Mouse (Mus musculus): ENCODE results near the gene Csnk1d.

Gene Csnk1d

GRCm38 (mm10) chr11:120951731-120952730, 39.1 kb downstream of the Csnk1d start:
- no peak for DNase-seq

- DNase-seq: no peak
Measured at GRCm38 (mm10) chr11:120951237-120951636, 39.9 kb downstream of the Csnk1d start.

- DNase-seq: peak; percentile 67
Measured at GRCm38 (mm10) chr11:120950281-120951202, 40.6 kb downstream of the Csnk1d start.

GRCm38 (mm10) chr11:120949863-120950262, 41.3 kb downstream of the Csnk1d start:
- no peak for DNase-seq

GRCm38 (mm10) chr11:120948861-120949851, 42.0 kb downstream of the Csnk1d start:
- DNase-seq: peak; percentile 29

- DNase-seq: no peak
Measured at GRCm38 (mm10) chr11:120948328-120948727, 42.8 kb downstream of the Csnk1d start, which contains the start of gene Slc16a3. TSS of gene Slc16a3 (plus strand) at chr11:120948480.

GRCm38 (mm10) chr11:120945926-120946325, 45.2 kb downstream of the Csnk1d start:
- DNase-seq: no peak

GRCm38 (mm10) chr11:120945266-120945665, 45.9 kb downstream of the Csnk1d start:
- DNase-seq: no peak

GRCm38 (mm10) chr11:120940959-120941358, 50.2 kb downstream of the Csnk1d start:
- DNase-seq: no peak

GRCm38 (mm10) chr11:120939712-120940341, 51.3 kb downstream of the Csnk1d start:
- no peak for DNase-seq

- DNase-seq: no peak
Measured at GRCm38 (mm10) chr11:120938795-120939194, 52.3 kb downstream of the Csnk1d start.

DNA sequence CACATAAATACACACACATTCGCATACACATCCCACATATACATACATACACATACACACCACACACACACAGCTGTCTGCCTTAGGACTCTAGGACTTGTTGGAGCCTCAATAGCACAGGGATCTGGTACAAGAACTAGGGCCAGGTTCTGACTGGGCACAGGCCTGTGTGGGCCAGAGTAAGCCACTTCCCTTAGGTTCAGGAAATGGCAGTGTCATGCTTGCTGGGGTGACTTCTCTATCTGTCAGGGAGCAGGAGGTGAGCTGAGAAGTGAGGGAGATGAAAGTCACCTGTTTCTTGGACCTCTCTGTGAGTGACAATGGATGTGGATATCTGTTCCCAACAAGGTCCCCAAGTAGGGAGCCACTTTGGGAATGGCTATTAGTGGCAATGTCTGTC, 53.2 kb downstream of the Csnk1d start:
- DNase-seq: no peak

- DNase-seq: peak; percentile 87
Measured at GRCm38 (mm10) chr11:120932564-120933398, 58.3 kb downstream of the Csnk1d start, which contains the start of gene Ccdc57. TSS of gene Ccdc57 (minus strand) at chr11:120932872.

- DNase-seq: no peak
Measured at GRCm38 (mm10) chr11:120931479-120931878, 59.7 kb downstream of the Csnk1d start.

DNA sequence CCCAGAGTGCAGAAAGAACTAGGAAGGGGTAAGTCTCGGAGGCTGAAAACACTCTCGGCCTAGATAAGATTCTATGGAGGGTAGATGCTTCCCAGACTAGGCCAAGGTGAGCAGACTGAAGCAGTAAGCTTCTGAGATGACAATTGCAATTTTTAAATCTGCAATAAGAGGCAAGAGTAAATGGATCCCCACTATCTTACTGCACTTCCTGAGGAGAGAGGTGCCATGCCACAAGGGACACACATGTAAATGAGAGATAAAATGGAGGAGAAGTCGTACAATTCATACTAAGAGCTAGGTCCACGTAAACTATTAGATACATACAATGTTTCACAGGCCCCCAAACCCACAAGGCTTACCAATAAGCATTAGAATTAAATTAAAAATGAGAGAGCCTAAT, 62.7 kb downstream of the Csnk1d start:
- no peak for DNase-seq

DNA sequence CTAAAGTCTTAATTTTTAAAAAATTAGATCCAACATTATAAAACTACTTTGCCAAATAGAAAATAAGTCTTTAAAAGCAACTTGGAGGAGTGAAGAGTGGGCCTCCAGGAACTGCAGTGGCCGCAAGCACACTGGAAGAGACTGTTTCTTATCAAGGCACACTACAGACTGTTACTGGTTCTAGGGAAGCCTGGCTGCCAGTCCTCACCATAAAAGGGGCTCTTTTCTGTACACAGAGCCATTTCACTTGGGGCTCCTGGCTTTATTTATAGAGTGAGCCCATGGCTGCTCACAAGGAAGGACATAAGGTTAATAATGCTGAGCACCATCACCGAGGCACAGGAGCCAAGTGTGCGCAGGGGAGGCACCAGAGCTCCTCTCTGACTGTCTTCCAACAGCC, 68.6 kb downstream of the Csnk1d start:
- no peak for DNase-seq

GRCm38 (mm10) chr11:120917756-120918155, 73.4 kb downstream of the Csnk1d start:
- no peak for DNase-seq

- no peak for DNase-seq
Measured at GRCm38 (mm10) chr11:120916477-120916876, 74.7 kb downstream of the Csnk1d start.

DNA sequence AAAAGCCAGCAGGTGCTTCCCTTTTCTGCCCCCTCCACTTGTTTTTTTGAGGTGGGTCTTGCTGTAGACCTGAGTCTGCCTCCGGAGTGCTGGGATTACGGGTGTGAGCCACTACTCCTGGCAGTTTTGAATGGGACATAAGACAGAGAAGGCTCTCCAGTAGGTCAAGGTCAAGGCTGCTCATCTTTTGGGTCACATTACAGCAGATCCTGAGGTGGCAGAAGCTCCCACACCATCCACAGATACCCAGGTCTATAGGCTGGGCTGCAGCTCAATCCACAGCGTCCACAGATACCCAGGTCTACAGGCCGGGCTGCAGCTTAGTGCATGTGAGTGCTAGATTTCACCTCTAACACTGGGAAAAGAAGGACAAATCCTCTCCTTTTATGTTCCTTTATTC, 77.3 kb downstream of the Csnk1d start:
- no peak for DNase-seq
